Mouse (Mus musculus) limb, embryonic 14.5 days (tissue): ENCODE measurements around the gene Adarb2. TPM values are rescaled to one million over a fixed set of nuclear protein-coding genes. Genes with fewer than 3 reads are reported as not detected.

ENCODE experiments used
- ATAC-seq: fragments of 200-750 bp; cut with Nextera tagmentation; 2 replicates; pipeline ENCODE4 v1.8.0; 2017; ENCODE audit warnings: low read depth, moderate number of reproducible peaks, moderate TSS enrichment; ENCODE audit not compliant: low FRiP score
- DNase-seq: peaks from one replicate; pipeline ENCODE4 v3.0.0-alpha.2; 2015; ENCODE audit warnings: low spot score
- H3K27ac ChIP-seq: fragments of 300-500 bp; sonication (generic); replicated peaks from 2 replicates; pipeline ENCODE4 v1.5.1; 2014; ENCODE audit warnings: low read depth, mild to moderate bottlenecking, low read length, moderate library complexity, mixed read lengths
- H3K27me3 ChIP-seq: fragments of 300-500 bp; sonication (generic); 2 replicates; pipeline ENCODE4 v1.6.1; 2014; ENCODE audit warnings: low read length, mixed read lengths; ENCODE audit not compliant: control insufficient read depth, insufficient read depth
- H3K36me3 ChIP-seq: fragments of 300-500 bp; sonication (generic); 2 replicates; pipeline ENCODE4 v1.6.1; 2014; ENCODE audit warnings: mild to moderate bottlenecking, low read length, moderate library complexity, mixed read lengths; ENCODE audit not compliant: control insufficient read depth, insufficient read depth
- H3K4me1 ChIP-seq: fragments of 300-500 bp; sonication (generic); 2 replicates; pipeline ENCODE4 v1.6.1; 2014; ENCODE audit warnings: antibody characterized with exemption, low read length, mixed read lengths; ENCODE audit not compliant: control insufficient read depth, insufficient read depth
- H3K4me2 ChIP-seq: fragments of 300-500 bp; sonication (generic); replicated peaks from 2 replicates; pipeline ENCODE4 v1.6.1; 2014; ENCODE audit warnings: low read depth, mild to moderate bottlenecking, low read length, moderate library complexity; ENCODE audit not compliant: severe bottlenecking
- H3K4me3 ChIP-seq: fragments of 300-500 bp; sonication (generic); replicated peaks from 2 replicates; pipeline ENCODE4 v1.5.1; 2014; ENCODE audit warnings: low read length
- H3K9ac ChIP-seq: fragments of 300-500 bp; sonication (generic); 2 replicates; pipeline ENCODE4 v1.6.1; 2014; ENCODE audit warnings: mild to moderate bottlenecking, low read depth, low read length, moderate library complexity; ENCODE audit not compliant: severe bottlenecking
- H3K9me3 ChIP-seq: fragments of 300-500 bp; sonication (generic); 2 replicates; pipeline ENCODE4 v1.6.1; 2016; ENCODE audit warnings: low read length; ENCODE audit not compliant: control insufficient read depth
- POLR2A ChIP-seq: fragments of 200-500 bp; IDR thresholded peaks from 2 replicates; pipeline ENCODE4 v1.8.0; 2012; ENCODE audit warnings: inconsistent platforms, mild to moderate bottlenecking, moderate library complexity, borderline replicate concordance; ENCODE audit not compliant: insufficient read depth, insufficient read length; ENCODE audit errors: extremely low read depth
- WGBS: fragments of 180-500 bp; shearing (Covaris S2); extraction: QIAGEN DNeasy Blood & Tissue Kit; methylation state at CpG from one replicate; pipeline ENCODE4 v1.1.7; 2014; 5-methylcytosine and 5-hydroxymethylcytosine counted together
- polyA plus RNA-seq, 2 experiments: library from polyadenylated mRNA; depleted of rRNA in 1 of 2; stranded (reverse) in 1 of 2; unstranded in 1 of 2; fragments of >200 nt; fragmentation: Nextera tagmentation in 1 of 2; extraction: Ambion mirVana in 1 of 2; gene quantifications; 2 replicates each; pipeline versions ENCODE4 v1.2.1 to v1.2.3; 2012 to 2014

Gene Adarb2
- polyA plus RNA-seq, 2 experiments, result 1.5 to 2.3 TPM

DNA sequence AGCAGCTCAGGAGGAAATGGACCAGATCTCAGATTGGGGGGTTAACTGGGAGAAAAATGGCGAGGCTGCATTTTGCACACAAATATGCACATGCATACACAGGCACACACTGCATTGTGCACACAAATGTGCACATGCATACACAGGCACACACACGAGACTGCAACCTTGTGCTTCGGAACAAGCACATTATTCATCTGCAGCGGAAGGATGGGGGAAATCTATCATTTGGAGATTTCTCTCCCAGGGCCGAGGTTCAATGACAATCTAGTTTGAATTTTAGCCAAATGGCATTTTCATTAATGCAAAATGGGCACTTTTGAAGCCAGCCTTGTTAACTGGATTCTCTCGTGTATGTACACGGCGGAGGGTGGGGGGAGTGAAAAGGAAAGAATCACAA, 408.3 kb downstream of the Adarb2 start:
- no peaks in the 10 kb centered on the region for H3K9me3 ChIP-seq
- no peak overlapping the region for H3K9ac ChIP-seq
- no peak for TF ChIP-seq POLR2A
- no peak for ATAC-seq
- H3K4me3 ChIP-seq, result no peak overlapping the region
- H3K4me1 ChIP-seq, result no peaks in the 10 kb centered on the region
- no peaks in the 10 kb centered on the region for H3K36me3 ChIP-seq
- no peak for DNase-seq
- no peak overlapping the region for H3K4me2 ChIP-seq
- WGBS, result 77% methylated on average over 8 of the region's 8 CpGs
- no peaks in the 10 kb centered on the region for H3K27me3 ChIP-seq
- no peak overlapping the region for H3K27ac ChIP-seq

GRCm38 (mm10) chr13:8612618-8613391, 410.1 kb downstream of the Adarb2 start:
- H3K4me1 ChIP-seq, result no peaks in the 10 kb centered on the region
- no peak overlapping the region for H3K27ac ChIP-seq
- H3K4me3 ChIP-seq, result no peak overlapping the region
- DNase-seq (no peak), ATAC-seq (no peak)
- H3K27me3 ChIP-seq, result no peaks in the 10 kb centered on the region
- no peak overlapping the region for H3K9ac ChIP-seq
- no peaks in the 10 kb centered on the region for H3K9me3 ChIP-seq
- no peaks in the 10 kb centered on the region for H3K36me3 ChIP-seq
- TF ChIP-seq POLR2A, result no peak
- 56% methylated on average over 13 of the region's 14 CpGs for WGBS
- H3K4me2 ChIP-seq, result no peak overlapping the region

- H3K9ac ChIP-seq, result no peak overlapping the region
- no peaks in the 10 kb centered on the region for H3K9me3 ChIP-seq
- no peaks in the 10 kb centered on the region for H3K27me3 ChIP-seq
- ATAC-seq, result no peak
- no peak overlapping the region for H3K27ac ChIP-seq
- H3K4me1 ChIP-seq, result no peaks in the 10 kb centered on the region
- no peaks in the 10 kb centered on the region for H3K36me3 ChIP-seq
- 92% methylated on average over 1 of the region's 1 CpGs for WGBS
- TF ChIP-seq POLR2A, result no peak
- no peak for DNase-seq
- no peak overlapping the region for H3K4me2 ChIP-seq
- no peak overlapping the region for H3K4me3 ChIP-seq
Measured at GRCm38 (mm10) chr13:8616685-8617084, 414.0 kb downstream of the Adarb2 start.

- DNase-seq (no peak), ATAC-seq (no peak)
- H3K4me1 ChIP-seq, result no peaks in the 10 kb centered on the region
- H3K4me2 ChIP-seq, result no peak overlapping the region
- no peaks in the 10 kb centered on the region for H3K9me3 ChIP-seq
- H3K27ac ChIP-seq, result no peak overlapping the region
- no peaks in the 10 kb centered on the region for H3K27me3 ChIP-seq
- no peaks in the 10 kb centered on the region for H3K36me3 ChIP-seq
- WGBS, result 86% methylated on average over 2 of the region's 2 CpGs
- no peak for TF ChIP-seq POLR2A
- H3K4me3 ChIP-seq, result no peak overlapping the region
- no peak overlapping the region for H3K9ac ChIP-seq
Measured at GRCm38 (mm10) chr13:8622263-8622662, 419.6 kb downstream of the Adarb2 start.

- no peak overlapping the region for H3K4me2 ChIP-seq
Measured at GRCm38 (mm10) chr13:8629565-8629964, 426.9 kb downstream of the Adarb2 start.

DNA sequence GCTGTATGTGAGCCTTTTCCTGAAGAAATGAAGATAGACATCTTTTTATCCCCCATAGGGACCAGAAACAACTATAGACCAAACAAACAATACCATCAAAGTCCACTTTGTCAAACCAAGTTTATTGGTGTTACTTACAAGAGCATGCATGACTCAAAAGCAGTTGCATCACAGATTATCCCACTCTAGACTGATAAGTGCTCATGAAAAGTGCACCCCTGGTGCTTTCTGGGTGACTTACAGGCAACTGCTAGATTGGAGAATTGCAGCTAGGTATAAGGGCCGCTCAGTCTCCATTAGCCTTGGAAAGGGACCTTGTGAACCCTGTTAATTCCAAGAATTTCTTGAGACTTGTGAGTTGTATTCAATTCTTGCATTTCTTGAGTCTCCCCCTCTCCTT, 429.0 kb downstream of the Adarb2 start:
- Histone ChIP-seq H3K27me3 (no peaks in the 10 kb centered on the region), H3K4me3 (no peak overlapping the region), H3K9me3 (no peaks in the 10 kb centered on the region), H3K27ac (no peak overlapping the region), H3K36me3 (no peaks in the 10 kb centered on the region), H3K4me2 (no peak overlapping the region), H3K9ac (no peak overlapping the region), H3K4me1 (no peaks in the 10 kb centered on the region)
- DNase-seq, result no peak
- no peak for TF ChIP-seq POLR2A
- no peak for ATAC-seq
- 92% methylated on average over 1 of the region's 1 CpGs for WGBS

More at GRCm38 (mm10) chr13:8629565-8629964, 426.9 kb downstream of the Adarb2 start:
- Histone ChIP-seq H3K4me3 (no peak overlapping the region), H3K27ac (no peak overlapping the region), H3K9me3 (no peaks in the 10 kb centered on the region), H3K4me1 (no peaks in the 10 kb centered on the region), H3K36me3 (no peaks in the 10 kb centered on the region), H3K27me3 (no peaks in the 10 kb centered on the region), H3K9ac (no peak overlapping the region)
- TF ChIP-seq POLR2A, result no peak
- DNase-seq (no peak), ATAC-seq (no peak)
- 73% methylated on average over 6 of the region's 6 CpGs for whole genome bisulfite sequencing
